Mouse (Mus musculus): ENCODE data around the gene Csf3. TPM values are rescaled to one million over a fixed set of nuclear protein-coding genes. Genes with fewer than 3 reads are reported as not detected.

Gene Csf3
- polyA plus RNA-seq, 1 experiment from 2014 or later, result not detected

Other genes with a start within 250 kb of the Csf3 start
- not detected in 2 replicates for gene Ikzf3, start 155.2 kb upstream of the Csf3 start, polyA plus RNA-seq (2014; fragmentation: Nextera tagmentation; extraction: Ambion mirVana)
- gene Zpbp2, start 150.2 kb upstream of the Csf3 start, polyA plus RNA-seq (2014; fragmentation: Nextera tagmentation; extraction: Ambion mirVana), result 0.16 TPM in 1 of 2 replicates, not detected in the other
- 11.1 and 14.5 TPM in 2 replicates for gene Ormdl3, start 113.9 kb upstream of the Csf3 start, polyA plus RNA-seq (2014; fragmentation: Nextera tagmentation; extraction: Ambion mirVana)
- not detected in 2 replicates for gene Lrrc3c, start 103.0 kb upstream of the Csf3 start, polyA plus RNA-seq (2014; fragmentation: Nextera tagmentation; extraction: Ambion mirVana)
- 0.64 and 1.5 TPM in 2 replicates for gene Gm12355, start 75.6 kb upstream of the Csf3 start, polyA plus RNA-seq (2014; fragmentation: Nextera tagmentation; extraction: Ambion mirVana)
- gene Gsdma3, start 74.9 kb upstream of the Csf3 start, polyA plus RNA-seq (2014; fragmentation: Nextera tagmentation; extraction: Ambion mirVana), result not detected in 2 replicates
- 0.17 TPM in 1 of 2 replicates, not detected in the other for gene Gsdma2, start 54.5 kb upstream of the Csf3 start, polyA plus RNA-seq (2014; fragmentation: Nextera tagmentation; extraction: Ambion mirVana)
- gene Gsdma, start 36.9 kb upstream of the Csf3 start, polyA plus RNA-seq (2014; fragmentation: Nextera tagmentation; extraction: Ambion mirVana), result not detected in 2 replicates
- gene Psmd3, start 18.7 kb upstream of the Csf3 start, polyA plus RNA-seq (2014; fragmentation: Nextera tagmentation; extraction: Ambion mirVana), result 172 TPM in 2 replicates
- 67.6 and 74.5 TPM in 2 replicates for gene Med24, start 28.2 kb downstream of the Csf3 start, polyA plus RNA-seq (2014; fragmentation: Nextera tagmentation; extraction: Ambion mirVana)
- gene Thra, start 39.4 kb downstream of the Csf3 start, polyA plus RNA-seq (2014; fragmentation: Nextera tagmentation; extraction: Ambion mirVana), result 32.0 and 34.7 TPM in 2 replicates
- 1.5 and 1.9 TPM in 2 replicates for gene Nr1d1, start 74.1 kb downstream of the Csf3 start, polyA plus RNA-seq (2014; fragmentation: Nextera tagmentation; extraction: Ambion mirVana)
- 24.1 and 24.2 TPM in 2 replicates for gene Msl1, start 94.3 kb downstream of the Csf3 start, polyA plus RNA-seq (2014; fragmentation: Nextera tagmentation; extraction: Ambion mirVana)
- gene Casc3, start 103.6 kb downstream of the Csf3 start, polyA plus RNA-seq (2014; fragmentation: Nextera tagmentation; extraction: Ambion mirVana), result 55.4 and 59.4 TPM in 2 replicates
- 2.3 and 2.8 TPM in 2 replicates for gene Rapgefl1, start 135.5 kb downstream of the Csf3 start, polyA plus RNA-seq (2014; fragmentation: Nextera tagmentation; extraction: Ambion mirVana)
- gene Wipf2, start 162.4 kb downstream of the Csf3 start, polyA plus RNA-seq (2014; fragmentation: Nextera tagmentation; extraction: Ambion mirVana), result 4.7 and 5.6 TPM in 2 replicates
- 41.6 and 44.4 TPM in 2 replicates for gene Cdc6, start 206.5 kb downstream of the Csf3 start, polyA plus RNA-seq (2014; fragmentation: Nextera tagmentation; extraction: Ambion mirVana)
- gene Rara, start 226.6 kb downstream of the Csf3 start, polyA plus RNA-seq (2014; fragmentation: Nextera tagmentation; extraction: Ambion mirVana), result 73.2 and 75.1 TPM in 2 replicates